Mouse (Mus musculus): ENCODE measurements at regions not wholly inside any gene's neighbourhood (a gene's known extent, or its start where the extent isn't known, plus 50 kb on each side); places are given as distances from the start of the nearest gene placed in this dataset.

GRCm38 (mm10) chr9:68466671-68467070 lies 186.9 kb upstream of the Rora start:
- TF ChIP-seq CTCF (IDR thresholded peaks at IDR 0.05) (no peak), POLR2A (IDR thresholded peaks at IDR 0.05; ENCODE audit: insufficient read depth, low read depth, low read length) (no peak)
